Mouse (Mus musculus) gastrocnemius, adult 18-20 months (tissue): Measurements from ENCODE around the gene Comt. TPM values are rescaled to one million over a fixed set of nuclear protein-coding genes. Genes with fewer than 3 reads are reported as not detected.

Source experiments
- DNase-seq: peaks from one replicate; pipeline ENCODE4 v3.0.0; 2021; ENCODE audit warnings: low spot score
- total RNA-seq, 2 experiments: library from RNA; stranded (reverse); gene quantifications; 2 replicates each; pipeline ENCODE4 v1.2.3; 2021

The Comt gene
- total RNA-seq, 2 experiments from 2014 or later: 37.3 to 41.0 TPM

DNA sequence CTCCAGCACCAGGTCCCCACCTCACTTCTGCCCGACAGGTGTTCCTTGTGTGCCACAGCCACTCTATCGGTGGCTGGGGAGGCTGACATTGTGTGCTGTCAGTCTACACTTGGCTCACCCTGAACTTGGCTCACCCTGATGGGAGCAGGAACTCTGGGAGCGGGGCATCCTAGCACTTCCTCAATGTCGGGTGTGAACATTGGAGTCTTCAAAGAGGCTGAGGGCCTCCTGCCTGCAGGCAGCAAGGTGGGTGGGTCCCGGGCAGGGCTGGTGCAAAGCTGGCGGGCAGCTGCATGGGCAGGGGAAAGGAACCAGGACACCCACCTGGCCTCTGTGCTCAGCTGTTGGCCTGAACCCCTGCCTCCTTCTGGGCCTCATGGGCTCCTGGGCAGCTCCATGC is 9.5 kb upstream of the Comt start:
- no peak for DNase-seq

DNA sequence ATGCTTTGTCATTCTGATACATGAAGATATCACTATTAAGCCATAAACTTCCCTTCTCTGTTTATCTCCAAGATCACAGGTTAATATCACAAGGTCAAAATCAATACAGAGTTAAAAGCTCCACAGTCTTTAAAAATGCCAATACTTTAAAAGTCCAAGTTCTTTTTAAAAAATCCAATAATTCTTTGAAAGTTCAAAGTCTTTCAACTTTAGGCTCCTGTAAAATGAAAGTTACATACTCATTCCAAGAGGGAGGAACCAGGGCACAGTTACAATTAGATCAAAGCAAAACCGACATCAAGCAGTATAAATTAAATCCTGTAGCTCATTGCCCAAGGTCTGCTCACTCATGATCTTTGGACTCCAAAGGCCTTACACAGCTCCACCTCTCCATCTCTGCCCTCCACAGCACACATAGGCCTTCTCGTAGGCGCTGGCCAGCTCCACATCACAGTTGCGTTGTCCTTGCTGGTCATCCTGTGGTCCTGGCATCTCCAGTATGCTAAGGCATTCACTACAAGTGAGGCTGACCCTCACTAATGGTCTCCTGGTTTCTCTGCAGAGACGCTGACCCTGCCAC is 6.8 kb upstream of the Comt start:
- DNase-seq: no peak

DNA sequence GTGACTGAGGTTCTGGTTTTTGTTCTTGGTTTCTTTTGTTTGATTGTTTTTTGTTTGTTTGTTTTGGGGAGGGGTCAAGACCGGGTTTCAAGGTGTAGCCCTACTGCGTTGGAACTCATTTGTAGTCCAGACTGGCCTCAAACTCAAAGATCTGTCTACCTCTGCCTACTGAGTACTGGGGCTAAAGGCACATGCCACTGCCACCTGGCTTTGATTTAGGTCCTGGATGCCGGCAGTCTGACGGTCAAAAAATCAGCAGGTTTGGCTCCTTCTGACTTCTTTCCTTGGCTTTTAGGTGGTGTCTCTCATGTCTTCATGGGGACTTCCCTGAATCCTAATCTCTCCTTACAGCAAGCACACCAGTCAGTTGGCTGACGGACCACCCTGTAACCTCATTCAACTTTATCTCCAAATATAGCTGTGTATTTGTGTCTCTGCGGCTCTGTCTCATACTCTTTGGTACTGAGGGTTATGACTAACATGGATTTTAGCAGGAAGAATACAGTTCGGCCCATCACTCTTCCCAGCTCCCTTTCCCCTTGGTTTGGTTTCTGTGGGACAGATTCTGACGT is 4.1 kb upstream of the Comt start:
- no peak for DNase-seq

DNA sequence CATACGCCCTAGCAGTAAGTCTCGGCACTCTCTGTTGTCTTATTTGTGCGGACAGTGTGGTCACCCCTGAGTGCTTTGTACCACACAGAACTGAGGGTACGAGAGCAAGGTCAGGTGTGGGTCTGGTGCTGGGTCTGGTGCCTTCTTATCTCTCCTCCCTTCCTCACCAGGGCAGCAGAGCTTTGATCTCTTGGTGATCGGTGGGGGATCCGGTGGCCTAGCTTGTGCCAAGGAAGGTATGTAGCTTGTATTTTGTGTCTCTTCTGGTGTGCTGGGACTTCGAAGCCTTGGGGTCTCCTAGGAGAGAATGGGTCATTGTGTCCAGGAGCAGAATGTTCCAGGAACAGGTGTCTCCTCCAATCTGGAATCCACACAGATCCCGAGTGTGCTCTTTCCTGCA is 3.0 kb upstream of the Comt start:
- DNase-seq: no peak

DNA sequence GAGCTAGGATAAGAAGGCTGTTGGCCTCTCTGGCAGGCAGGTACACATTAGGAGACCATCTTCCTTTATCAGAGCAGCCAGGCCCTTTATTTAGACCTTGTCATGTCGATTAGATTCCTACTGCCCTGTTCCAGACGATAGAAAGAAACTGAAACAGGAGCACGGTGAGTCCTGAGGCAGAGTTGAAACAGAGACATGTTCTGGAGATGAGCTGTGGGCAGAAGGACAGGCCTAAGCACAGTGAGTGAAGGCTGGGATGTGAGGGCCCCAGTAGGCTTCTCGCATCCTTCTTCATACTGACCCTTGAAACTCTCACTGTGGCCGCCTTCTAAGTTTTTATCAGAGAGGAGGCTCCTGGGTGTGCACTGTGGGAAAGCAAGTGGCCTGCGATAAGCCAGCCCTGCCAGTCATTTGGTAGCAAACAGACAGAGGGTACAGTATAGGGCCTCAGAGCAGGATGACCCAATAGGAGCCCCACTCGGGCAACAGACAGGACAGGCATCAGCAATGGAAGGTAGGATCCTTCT is 1.9 kb upstream of the Comt start:
- no peak for DNase-seq

DNA sequence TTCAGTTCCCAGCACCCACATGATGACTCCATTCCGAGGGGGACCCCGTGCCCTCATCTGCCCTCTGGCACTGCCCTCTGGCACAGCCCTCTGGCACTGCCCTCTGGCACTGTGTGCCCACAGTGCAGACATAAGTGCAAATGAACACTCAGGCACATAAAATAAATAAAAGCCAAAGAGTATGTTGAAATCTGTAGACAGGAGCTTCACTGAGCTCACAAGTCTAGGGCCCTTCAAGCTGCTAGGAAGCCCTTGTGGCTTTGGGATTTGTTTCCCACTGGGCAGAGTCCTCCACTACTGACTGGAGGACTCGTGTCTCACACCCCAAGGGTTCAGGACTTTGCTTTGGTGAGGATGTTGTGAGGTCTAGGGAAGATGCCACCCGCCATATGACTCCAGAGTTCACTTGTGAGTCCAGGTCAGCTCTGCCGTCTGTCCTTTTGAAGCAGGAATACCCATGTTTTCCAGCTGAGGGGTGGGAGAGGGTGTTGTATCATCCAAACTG is 1.4 kb upstream of the Comt start:
- DNase-seq: no peak

DNA sequence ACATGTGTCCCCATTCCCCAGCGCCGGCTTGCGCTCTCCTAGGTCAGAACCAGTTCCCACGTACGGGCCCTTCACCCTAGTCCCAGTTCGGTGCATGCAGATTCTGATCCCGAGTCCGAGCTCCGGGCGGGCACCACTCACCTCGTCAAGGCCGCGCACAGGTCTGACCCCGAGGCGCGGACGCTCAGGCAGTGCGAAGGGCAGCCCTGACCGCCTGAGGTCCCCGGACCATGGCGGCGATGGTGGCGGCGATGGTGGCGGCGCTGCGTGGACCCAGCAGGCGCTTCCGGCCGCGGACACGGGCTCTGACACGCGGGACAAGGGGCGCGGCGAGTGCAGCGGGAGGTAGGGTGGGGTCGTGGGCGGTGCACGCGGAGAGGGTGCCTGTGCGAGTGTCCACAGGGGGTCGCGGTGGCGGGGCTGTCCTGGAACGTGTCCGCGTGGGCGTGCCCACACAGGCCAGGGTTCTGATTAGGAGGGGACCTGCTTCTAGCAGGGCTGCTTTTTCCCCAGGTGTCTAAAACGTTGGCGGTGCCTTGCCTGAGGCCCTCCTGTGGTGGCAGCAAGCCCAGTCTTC is 349 bp downstream of the Comt start, which contains the start of gene Txnrd2:
Txnrd2 (plus strand) TSS at position 170 of the 577 bp plus-strand sequence.
- peak; percentile 76 for DNase-seq

DNA sequence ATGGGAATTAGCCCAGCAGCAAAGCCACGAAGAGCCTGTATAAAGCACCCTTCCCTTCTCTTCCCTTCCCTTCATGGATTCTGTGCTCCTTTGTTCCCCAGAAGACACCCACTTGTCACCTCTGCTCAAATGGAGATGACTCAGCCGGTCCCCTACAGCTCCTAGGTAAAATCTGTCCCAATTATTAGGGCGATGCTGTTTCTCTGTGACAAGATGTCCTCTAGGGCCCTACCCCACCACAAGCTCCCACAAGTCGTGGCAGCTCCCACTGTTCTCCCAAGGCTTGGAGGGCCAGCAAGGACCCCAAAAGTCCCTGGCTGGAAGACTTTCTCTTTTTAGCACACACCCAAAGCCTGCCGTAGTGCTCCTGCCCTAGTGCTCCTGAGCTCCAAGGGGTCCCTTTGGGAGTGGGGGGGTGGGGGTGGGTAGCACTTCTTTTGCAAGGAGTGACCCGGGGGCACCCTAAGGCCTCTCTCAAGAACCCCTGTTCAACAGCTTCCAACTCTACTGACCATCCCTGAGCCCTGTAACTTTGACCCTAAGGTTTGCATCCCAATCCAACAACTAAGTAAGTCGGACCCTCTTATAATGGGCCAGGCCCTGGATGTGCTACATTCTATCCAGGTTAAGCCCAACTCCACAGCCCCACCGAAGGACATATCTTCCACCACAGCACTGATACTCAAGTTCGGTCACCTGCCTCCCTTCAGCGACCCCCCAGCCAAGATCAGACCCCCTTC is 1.0 kb downstream of the Comt start:
- DNase-seq: no peak

DNA sequence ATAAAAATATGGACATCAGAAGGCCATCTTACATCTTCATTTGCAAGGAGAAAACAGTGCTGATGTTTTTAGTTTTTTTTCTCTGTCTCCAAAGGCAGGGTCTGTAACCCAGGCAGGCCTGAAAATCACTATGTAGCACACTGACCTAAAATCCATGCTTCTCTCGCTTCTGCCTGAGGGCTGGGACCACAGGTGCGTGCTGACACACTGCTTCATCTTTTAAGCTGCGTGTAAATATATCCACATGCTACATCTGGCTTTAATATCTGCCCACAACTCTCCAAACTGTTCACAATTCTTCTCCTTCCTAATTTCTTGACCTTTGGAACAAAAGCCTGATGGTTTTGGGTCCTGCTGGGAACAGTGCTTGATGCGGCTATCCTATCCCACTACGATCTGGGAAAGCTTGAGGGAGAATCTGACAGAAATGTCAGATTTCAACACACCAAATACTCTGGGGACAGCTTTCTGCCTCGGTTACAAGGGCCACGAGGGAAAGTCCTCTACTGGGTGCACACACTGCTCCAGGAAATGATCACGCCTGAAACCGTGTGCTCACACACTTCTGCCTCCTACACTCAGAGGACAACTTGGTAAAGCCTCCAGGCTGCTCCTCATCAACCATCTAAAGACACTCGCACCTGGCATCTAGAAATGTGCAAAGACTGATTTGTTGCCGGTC is 2.1 kb downstream of the Comt start:
- DNase-seq: no peak

DNA sequence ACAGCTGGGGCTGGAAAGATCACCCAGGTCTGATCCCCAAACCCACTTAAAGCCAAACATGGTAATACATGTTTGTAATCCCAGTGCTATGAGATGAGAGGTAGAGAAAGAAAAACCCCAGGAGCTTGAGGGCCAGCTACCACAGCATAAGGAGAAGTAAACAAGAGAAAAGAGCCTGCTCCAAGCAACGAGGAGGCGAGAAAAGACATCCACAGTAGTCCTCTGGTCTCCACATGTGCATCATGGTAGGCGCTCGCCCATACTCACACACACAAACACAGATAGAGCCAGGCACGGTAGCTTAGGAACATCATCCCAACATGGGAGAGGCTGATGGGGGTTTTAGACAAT is 2.8 kb downstream of the Comt start:
- DNase-seq: no peak

DNA sequence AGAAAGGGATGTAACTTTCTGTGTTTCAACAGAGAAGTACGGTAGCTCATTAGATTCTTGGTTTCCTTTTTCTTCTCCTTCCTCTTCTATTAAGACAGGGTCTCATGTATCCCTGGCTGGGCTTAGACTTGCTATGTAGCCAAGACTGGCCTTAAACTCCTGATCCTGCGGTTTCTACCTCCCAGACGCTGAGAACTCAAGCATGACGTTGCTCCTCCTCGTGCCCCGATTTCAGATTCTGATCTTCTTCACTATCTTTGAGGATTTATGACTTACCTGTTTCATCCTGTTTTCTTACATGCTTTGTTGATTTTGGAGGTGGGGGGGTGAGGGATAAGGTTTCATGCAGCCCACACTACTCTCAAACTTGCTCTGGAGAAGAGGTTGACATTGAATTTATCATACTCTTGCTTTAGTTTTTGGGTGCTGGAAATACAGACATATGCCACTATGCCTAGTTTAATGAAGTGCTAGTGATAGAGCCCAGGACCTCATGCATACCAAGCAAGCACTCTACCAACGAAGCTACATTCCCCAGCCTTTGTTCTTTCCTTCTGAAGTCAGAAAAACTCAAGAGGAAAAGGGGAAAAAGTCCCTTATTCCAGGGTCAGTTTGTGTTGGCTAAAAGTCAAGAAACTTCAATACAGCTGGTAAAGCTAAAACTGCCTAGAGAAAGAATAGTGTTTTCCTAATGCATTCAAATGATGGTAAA is 3.3 kb downstream of the Comt start:
- DNase-seq: no peak

DNA sequence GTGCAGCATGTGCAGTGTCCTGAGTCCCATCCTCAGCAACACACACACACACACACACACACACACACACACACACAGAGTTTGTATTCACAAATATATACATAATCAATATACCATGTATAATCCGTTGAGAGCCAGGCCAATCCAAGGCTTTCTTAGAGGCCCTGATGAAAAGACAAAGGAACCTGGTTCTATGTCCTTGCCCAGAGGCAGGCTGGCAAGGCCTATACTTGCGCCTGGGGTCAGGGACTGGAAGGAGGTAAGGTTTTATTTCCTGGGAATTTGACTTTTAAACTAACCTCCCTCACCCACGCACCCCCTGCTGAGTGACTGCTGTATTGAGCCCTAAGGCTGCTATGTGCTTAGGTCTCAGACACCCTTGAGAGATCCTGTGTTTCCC is 6.1 kb downstream of the Comt start:
- DNase-seq: no peak

DNA sequence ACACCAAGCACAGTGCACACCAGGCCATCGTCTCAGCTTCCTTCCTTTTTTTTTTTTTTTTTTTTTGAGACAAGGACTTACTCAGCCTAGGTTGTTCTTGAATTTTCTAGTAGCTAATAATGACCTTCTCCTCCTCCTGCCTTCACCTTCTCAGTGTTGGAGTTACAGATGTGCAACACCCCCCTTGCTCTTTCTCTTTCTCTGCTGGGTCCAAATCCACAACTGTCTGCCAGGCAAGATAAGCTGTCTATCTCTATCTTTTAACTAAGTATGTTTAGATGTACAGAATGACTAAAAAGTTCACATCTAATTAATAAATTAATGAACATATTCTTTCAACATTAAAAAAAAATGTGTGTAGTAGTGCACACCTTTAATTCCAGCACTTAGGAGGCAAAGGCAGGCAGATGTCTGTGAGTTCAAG is 7.0 kb downstream of the Comt start:
- DNase-seq: no peak

DNA sequence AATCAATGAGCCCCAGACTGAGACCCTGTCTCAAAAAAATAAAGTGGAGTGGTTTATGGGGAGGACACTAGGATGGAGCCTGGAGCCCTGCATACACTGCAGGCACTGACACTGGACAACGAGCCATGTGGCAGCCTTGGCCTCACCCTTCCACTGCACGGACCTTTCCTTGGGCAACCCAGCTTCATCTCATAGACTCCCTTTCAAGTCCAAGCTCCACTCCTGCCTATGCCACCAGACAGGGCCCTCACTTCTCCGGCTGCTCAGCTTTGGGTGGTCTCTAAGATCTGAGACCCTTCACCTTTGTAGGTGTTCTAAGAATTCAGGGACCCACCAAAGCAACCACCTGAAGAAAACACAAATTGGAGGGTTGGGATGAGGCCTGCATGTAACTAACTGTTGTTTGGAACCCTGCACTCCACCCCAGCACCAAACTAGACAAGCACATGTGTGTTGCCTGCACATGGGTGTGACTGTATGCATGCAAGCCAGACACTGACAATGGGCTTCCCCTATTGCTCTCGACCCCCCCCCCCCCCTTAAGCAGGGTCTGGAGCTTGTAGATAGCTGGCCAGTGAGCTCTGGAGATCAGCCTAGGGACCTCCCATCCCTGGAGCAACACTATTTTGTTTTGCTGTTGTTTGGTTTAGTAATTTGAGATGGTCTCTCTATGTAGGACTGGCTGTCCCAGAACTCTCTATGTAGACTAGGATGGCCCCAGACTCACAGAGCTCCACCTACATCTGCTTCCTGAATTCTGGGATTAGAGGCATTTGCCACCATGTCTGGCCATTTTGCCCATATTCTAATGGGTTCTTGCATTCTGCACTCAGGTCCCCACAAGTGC is 7.7 kb downstream of the Comt start:
- DNase-seq: no peak

DNA sequence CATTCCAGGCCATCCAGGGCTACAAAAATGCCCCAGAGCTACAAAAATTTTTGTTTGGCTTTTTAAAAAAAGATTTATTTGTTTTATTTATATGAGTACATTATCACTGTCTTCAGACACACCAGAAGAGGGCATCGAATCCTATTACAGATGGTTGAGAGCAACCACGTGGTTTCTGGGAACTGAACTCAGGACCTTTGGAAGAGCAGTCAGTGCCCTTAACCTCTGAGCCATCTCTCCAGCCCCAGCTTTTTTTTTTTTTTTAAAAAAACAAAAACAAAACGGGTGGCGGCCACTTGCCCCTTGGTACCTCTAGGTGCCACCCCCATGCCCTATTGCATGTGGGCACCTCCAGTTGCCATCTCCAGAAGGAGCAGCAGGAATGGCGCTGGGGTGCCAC is 9.2 kb downstream of the Comt start:
- DNase-seq: no peak

DNA sequence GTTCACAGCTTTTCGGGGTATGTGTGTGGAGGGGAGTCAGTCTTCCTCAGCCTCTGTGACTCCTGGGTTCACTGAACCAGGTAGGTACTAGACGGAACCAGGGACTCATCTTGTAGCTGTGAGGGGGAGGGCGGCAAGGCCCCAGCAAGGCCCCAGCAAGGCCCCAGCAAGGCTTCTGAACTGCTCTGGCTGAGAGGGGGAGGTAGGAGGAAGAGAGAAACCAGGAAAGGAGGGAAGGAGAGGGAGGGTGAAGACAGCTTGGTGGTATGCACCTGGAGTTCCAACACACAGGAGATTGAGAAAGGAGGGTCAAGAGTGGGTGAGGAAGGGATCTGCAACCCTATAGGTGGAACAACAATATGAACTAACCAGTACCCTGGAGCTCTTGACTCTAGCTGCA is 9.8 kb downstream of the Comt start:
- DNase-seq: no peak

DNA sequence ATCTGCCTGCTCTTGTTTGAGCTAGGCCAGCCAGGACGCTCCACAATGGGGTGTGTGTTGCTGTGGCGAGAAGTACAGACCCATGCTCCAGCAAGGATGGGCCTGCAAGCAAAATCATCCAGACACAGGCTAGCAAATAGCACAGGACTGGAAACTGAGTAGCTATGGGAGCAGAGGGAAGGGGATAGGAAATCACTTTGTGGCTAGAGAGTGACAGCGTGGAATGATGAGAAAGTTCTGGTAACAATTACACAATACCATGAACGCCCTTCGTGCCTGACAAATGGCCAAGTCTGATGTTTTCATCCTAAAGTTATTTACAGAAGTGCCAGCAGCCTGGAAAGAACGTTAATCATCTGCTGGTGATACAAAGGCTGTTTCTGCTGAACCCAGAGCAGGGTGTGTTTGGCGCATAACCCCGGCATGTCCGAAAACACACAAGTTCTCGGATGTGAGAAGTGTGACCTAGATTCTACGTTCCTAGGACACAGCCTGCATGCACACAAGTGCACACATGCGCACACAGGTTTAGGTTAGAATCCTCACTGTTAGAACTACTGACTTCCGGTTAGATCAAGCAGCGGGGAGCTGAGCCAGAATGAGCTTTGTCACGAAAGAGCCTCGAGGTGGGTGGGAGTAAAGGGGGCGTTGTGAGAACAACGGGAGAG is 10.4 kb downstream of the Comt start:
- DNase-seq: peak; percentile 79

DNA sequence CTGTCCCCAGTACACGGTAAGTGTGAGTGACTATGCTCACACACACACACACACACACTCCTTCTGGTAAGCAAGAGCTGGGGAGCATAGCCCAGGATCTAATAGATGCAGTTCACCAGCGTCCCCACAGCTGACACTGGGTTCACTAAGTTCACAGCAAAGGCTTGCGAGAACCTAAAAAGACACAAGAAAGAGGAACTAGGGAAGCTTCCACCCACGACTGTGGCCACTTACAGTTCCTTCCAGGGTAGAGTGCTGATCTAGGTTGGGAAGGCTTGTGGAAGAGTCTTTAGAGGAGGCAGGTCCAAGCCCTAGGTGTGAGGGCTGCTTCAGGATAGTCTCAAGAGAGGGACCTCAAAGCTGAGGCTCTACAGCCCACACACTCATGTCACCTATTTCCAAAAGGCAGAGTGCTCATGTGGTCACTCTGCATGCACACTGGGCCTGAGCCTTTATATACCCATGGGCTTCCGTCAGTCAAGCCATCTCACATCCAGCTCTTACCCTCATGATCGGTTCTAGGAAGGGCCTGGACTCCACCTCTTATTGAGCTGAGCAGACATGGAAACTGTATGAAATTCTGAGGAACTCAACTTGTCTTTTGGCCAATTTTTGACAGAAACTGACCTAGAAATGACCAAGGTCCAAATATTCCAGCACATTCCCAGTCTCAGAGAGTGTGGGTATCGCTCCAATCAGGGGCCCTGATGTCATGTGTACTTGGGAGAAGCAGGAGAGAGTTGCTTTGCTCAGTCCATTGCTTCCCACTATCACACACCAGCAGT is 13.4 kb downstream of the Comt start:
- DNase-seq: no peak
